Mouse (Mus musculus) heart, adult 2 months (tissue): Measurements from ENCODE around the gene 1700025F22Rik.

ENCODE experiments used
- EP300 ChIP-seq: fragments of 200-500 bp; IDR thresholded peaks from 2 replicates; pipeline ENCODE4 v1.6.1; 2011; ENCODE audit warnings: low read depth, low read length, control low read depth; ENCODE audit not compliant: insufficient read depth
- POLR2A ChIP-seq: fragments of 200-500 bp; IDR thresholded peaks from 2 replicates; pipeline ENCODE4 v1.6.1; 2011; ENCODE audit warnings: mild to moderate bottlenecking, low read depth, low read length, control low read depth; ENCODE audit not compliant: insufficient read depth

DNA sequence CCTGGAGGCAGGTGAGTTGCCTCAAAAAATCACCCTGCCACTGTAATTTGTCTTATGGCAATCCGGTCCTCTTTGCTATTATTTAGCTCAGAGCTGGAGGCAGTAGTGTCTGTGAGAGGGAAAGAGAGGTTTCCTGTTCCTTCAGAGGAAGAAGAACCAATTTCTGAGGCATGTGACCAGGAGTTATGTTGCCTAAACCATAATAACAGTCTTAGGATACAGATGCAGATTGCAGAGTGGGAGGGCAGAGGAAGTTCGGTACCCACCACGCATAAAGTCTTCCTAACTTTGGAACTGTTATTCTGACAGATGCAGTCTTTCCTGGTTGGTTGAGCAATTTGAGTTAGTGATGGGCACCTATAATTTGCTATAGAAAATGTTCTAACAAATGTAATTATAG, 66.7 kb downstream of the 1700025F22Rik start:
- no peak for TF ChIP-seq POLR2A
- no peak for TF ChIP-seq EP300
